Mouse (Mus musculus): Measurements from ENCODE around the gene Actrt2. TPM values are rescaled to one million over a fixed set of nuclear protein-coding genes. Genes with fewer than 3 reads are reported as not detected.

The Actrt2 gene
- polyA plus RNA-seq, 1 experiment from 2014 or later = not detected

DNA sequence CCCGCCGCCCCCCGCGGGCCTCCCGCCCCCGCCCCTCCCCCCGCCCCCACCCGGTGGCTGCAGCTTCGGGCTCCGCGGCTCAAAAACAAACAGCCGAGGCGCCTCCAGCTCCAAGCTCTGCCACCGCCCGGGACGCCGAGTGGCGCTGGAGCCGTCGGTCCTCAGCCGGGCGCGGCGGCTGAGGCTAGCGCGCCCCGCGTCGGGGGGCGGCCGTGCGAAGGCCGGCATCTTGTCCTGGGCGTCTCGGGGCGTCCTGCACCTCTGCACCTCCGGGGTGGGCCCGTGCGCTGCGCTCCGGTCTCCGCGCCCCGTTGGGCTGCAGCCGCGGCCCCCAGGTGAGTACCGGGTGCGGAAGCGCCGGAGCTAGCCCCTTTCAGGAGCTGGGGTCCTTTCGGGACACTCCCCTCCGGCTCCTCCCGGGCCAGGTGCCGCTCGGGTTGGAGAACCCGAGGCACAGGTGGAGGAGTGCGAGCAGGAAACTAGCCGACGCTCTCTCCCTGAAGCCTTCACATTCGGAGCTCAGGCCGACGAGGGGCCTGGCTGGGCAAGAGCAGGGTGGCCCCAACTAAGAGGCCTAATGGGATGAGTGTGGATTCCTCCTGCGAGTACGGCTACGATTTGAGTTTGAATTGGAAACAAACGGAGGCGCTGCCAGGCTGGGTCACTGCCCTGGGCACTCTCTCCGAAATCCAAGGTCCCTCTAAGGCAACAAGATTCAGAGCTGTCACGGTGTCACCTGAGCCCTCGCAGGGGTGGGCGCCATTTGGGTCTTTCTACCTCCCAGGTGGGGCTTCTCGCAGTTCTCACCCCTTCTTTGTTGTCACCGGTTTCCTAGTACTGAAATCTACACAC is 30.0 kb downstream of the Actrt2 start:
- no peak for ATAC-seq
- Histone ChIP-seq H3K36me3 (ENCODE audit: control insufficient read depth, insufficient read depth, low read length) (no peaks in the 10 kb centered on the region), H3K4me2 (ENCODE audit: low read length) (peak overlapping the region; percentile 83), H3K4me3 (ENCODE audit: low read depth, low read length) (peak overlapping the region; percentile 66), H3K9ac (ENCODE audit: low read length) (peak overlapping the region; percentile 94), H3K9me3 (replicated peaks; ENCODE audit: control insufficient read depth, low read length) (no peaks in the 10 kb centered on the region), H3K27me3 (replicated peaks; ENCODE audit: control insufficient read depth, insufficient read depth, low read length) (peaks cover 45% of the 10 kb centered on the region), H3K27ac (ENCODE audit: low read depth, low read length) (peak overlapping the region; percentile 95), H3K4me1 (ENCODE audit: control insufficient read depth, insufficient read depth, low read length) (peaks cover 31% of the 10 kb centered on the region)
- no peak for DNase-seq (ENCODE audit: low spot score)
- WGBS = 2% methylated on average over 44 of the region's 73 CpGs

DNA sequence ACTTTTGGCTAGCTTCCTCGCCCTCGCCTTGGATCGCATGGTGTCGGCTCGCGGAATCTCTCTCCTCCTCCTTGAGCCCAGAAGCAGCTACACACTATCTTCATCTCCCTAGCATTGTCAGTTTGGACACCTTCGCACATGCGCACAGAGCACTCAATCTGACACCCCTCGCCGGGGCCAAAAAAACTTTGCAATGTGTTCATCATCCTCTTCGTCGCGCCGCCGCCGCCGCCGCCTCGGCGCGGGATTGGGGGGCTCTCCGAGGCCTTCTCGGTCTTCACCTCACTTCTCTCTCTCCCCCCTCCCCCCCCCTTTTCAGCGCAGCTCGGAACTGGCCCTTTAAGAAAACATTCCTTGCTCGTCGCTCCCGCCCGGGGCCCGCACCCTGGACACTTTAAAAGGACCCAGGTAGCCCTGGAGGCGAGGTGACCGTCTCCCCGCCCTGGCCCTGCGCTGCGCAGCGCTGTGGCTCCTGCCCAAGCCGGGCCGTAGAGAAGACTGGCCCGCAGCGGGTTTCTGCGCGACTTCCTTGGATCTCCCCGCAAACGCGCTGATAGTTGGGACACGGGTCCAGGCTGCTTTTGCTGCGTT is 30.9 kb downstream of the Actrt2 start, which contains the start of gene Prdm16:
Gene Prdm16, minus strand, starts transcription at position 153 of the 591 bp plus-strand sequence.
- ATAC-seq = peak; percentile 51

DNA sequence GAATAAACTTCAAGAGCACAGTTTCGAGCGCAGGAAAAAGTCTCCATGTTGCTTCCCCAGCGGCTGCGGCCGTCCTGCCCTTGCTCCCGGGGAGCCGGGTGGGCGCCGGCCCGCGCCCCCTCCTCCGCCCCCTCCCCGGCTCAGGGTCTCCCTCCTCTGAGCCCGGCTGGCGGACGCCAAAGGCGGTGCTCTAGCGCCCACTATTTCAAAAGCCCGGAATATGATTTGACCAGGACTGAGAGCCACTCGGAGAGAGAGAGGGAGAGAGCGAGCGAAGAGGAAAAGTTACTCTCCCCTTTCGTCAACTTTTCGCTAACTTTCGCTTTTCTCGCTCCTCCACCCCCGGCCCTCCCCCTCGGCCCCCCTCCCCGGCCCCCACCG is 31.6 kb downstream of the Actrt2 start:
- Histone ChIP-seq H3K36me3 (ENCODE audit: control insufficient read depth, insufficient read depth, low read length) (no peaks in the 10 kb centered on the region), H3K9me3 (replicated peaks; ENCODE audit: control insufficient read depth, low read length) (no peaks in the 10 kb centered on the region), H3K27ac (ENCODE audit: low read depth, low read length) (peak overlapping the region; percentile 95), H3K9ac (ENCODE audit: low read length) (peak overlapping the region; percentile 94), H3K4me2 (ENCODE audit: low read length) (peak overlapping the region; percentile 83), H3K27me3 (replicated peaks; ENCODE audit: control insufficient read depth, insufficient read depth, low read length) (peaks cover 38% of the 10 kb centered on the region), H3K4me1 (ENCODE audit: control insufficient read depth, insufficient read depth, low read length) (peaks cover 29% of the 10 kb centered on the region), H3K4me3 (ENCODE audit: low read depth, low read length) (peak overlapping the region; percentile 66)
- WGBS = under 1% methylated on average over 18 of the region's 30 CpGs
- DNase-seq (ENCODE audit: low spot score) (peak; percentile 89), ATAC-seq (peak; percentile 50)

More for the DNA sequence above, 30.9 kb downstream of the Actrt2 start, which contains the start of gene Prdm16:
- no peaks in the 10 kb centered on the region for H3K9me3 ChIP-seq (replicated peaks; ENCODE audit: control insufficient read depth, low read length)
- H3K36me3 ChIP-seq (ENCODE audit: control insufficient read depth, insufficient read depth, low read length) = no peaks in the 10 kb centered on the region
- H3K4me3 ChIP-seq (ENCODE audit: low read depth, low read length) = peak within 1 kb of the TSS; percentile 66
- peak; percentile 91 for DNase-seq (ENCODE audit: low spot score)
- 0% methylated on average over 47 of the region's 47 CpGs for WGBS
- peak within 1 kb of the TSS; percentile 94 for H3K9ac ChIP-seq (ENCODE audit: low read length)
- H3K4me2 ChIP-seq (ENCODE audit: low read length) = peak within 1 kb of the TSS; percentile 83
- peaks cover 37% of the 10 kb centered on the region for H3K27me3 ChIP-seq (replicated peaks; ENCODE audit: control insufficient read depth, insufficient read depth, low read length)
- H3K27ac ChIP-seq (ENCODE audit: low read depth, low read length) = peak within 1 kb of the TSS; percentile 95
- H3K4me1 ChIP-seq (ENCODE audit: control insufficient read depth, insufficient read depth, low read length) = peaks cover 32% of the 10 kb centered on the region

DNA sequence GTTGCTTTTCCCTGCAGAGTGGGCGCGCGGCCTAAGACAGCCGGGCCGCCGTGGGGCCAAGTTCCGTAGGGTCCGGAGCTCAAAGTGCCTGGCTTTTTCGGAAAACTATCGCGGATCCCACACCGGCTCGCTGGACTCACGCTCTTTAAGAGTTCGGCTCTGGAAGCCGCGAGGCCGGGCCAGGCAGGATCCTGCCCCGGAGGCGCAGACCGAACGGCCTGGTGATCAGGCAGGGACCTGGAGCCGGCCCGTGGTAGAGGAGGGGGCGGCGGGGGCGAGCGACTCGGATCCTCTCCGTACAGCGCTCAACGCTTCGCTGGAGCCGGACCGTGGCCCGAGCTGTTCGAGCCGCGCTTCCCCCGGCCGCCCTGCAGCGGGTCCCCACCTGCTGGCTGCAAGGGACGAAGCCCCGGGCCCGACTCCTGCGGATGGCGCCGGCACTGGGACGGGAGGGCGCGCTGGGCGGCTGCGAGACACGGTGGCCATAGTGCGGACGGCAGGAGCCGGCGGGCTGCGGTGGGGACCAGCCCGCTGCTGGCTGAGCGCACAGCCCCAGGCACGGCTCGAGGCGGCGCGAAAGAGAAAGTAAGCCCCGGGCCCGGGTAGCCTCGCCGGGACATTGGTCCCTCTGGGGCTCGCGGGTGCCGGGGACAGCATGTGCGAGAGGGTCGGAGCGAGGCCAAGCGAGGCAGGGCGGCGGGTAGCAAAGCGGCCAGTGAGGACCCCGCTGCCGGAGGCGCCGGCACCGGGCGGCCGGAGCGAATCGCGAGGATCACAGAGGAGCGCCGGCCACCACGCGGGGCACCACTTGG is 32.2 kb downstream of the Actrt2 start:
- Histone ChIP-seq H3K27me3 (replicated peaks; ENCODE audit: control insufficient read depth, insufficient read depth, low read length) (peaks cover 32% of the 10 kb centered on the region), H3K4me1 (ENCODE audit: control insufficient read depth, insufficient read depth, low read length) (peaks cover 31% of the 10 kb centered on the region), H3K36me3 (ENCODE audit: control insufficient read depth, insufficient read depth, low read length) (no peaks in the 10 kb centered on the region), H3K4me2 (ENCODE audit: low read length) (peak overlapping the region; percentile 83), H3K9me3 (replicated peaks; ENCODE audit: control insufficient read depth, low read length) (no peaks in the 10 kb centered on the region), H3K9ac (ENCODE audit: low read length) (peak overlapping the region; percentile 94), H3K27ac (ENCODE audit: low read depth, low read length) (peak overlapping the region; percentile 95), H3K4me3 (ENCODE audit: low read depth, low read length) (peak overlapping the region; percentile 66)
- DNase-seq (ENCODE audit: low spot score) (peak; percentile 51), ATAC-seq (peak; percentile 21)
- under 1% methylated on average over 78 of the region's 94 CpGs for WGBS

DNA sequence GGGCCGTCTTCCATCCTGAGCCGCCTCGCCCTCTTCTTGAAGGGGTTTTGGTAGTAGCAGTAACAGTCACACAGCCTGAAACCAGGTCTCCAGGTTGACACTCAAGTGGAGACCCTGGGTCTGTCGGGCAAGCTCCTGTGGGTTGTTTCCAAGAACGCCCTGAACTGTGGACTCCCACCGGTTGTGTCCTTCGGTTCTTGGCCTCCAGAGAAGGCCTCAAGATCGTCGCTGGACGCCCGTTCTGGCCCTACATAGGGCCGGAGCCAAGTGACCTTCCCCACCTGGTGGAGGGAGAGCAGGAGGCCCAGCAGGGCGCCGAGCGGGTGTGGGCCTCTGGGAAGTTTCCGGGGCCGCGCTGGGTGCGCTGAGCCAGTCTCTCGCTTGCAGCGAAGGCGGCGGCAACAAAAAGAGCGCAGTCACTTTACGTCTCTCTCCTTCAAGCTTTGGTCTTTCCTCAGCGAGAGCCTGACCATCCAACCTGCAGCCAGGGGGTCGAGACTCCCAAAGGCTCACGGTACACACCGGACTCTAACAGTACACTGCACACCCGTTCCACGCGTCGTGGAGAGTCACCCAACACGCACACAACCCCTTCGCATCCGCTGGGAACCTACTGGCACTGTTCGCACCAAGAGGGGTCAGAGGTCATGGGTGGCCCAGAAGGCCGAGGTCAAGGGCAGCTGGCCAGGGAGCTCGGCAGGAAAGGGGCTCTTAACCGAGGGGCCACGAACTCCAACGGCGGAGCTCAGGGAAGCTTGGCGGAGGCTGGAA is 33.0 kb downstream of the Actrt2 start:
- peak overlapping the region; percentile 95; the same call in 1 of the 2 replicates for H3K27ac ChIP-seq (ENCODE audit: low read depth, low read length)
- no peak for DNase-seq (ENCODE audit: low spot score)

DNA sequence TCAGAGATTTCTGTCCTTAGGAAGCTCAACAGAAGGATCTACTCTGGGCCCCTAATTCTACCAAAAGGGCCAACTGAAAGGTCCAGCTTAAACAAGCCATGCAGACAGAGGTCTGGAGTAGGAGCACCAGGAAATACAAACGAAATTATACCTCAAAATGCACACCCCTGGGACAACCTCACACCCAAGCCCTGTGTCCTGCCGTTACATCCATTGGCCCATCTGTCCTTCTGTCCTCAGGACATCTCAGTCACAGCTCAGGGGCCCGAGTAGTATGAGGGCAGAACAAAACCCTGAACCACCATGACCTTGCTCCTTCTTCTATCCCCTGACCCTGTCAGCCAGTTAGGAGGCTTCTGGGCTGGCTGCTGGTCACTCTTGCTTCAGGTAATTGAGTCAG is 33.7 kb downstream of the Actrt2 start:
- peak overlapping the region; percentile 94 for H3K9ac ChIP-seq (ENCODE audit: low read length)
- no peaks in the 10 kb centered on the region for H3K36me3 ChIP-seq (ENCODE audit: control insufficient read depth, insufficient read depth, low read length)
- peaks cover 31% of the 10 kb centered on the region for H3K4me1 ChIP-seq (ENCODE audit: control insufficient read depth, insufficient read depth, low read length)
- WGBS = 17% methylated on average over 3 of the region's 3 CpGs
- H3K4me2 ChIP-seq (ENCODE audit: low read length) = peak overlapping the region; percentile 83
- H3K27me3 ChIP-seq (replicated peaks; ENCODE audit: control insufficient read depth, insufficient read depth, low read length) = peaks cover 17% of the 10 kb centered on the region; the same call in 1 of the 2 replicates
- ATAC-seq (no peak), DNase-seq (ENCODE audit: low spot score) (no peak)
- H3K4me3 ChIP-seq (ENCODE audit: low read depth, low read length) = peak overlapping the region; percentile 66
- H3K9me3 ChIP-seq (replicated peaks; ENCODE audit: control insufficient read depth, low read length) = no peaks in the 10 kb centered on the region
- peak overlapping the region; percentile 29; the same call in 1 of the 2 replicates for H3K27ac ChIP-seq (ENCODE audit: low read depth, low read length)

More for the DNA sequence above, 33.0 kb downstream of the Actrt2 start:
- Histone ChIP-seq H3K4me1 (ENCODE audit: control insufficient read depth, insufficient read depth, low read length) (peaks cover 33% of the 10 kb centered on the region), H3K9ac (ENCODE audit: low read length) (peak overlapping the region; percentile 94), H3K36me3 (ENCODE audit: control insufficient read depth, insufficient read depth, low read length) (no peaks in the 10 kb centered on the region), H3K4me2 (ENCODE audit: low read length) (peak overlapping the region; percentile 83), H3K9me3 (replicated peaks; ENCODE audit: control insufficient read depth, low read length) (no peaks in the 10 kb centered on the region), H3K4me3 (ENCODE audit: low read depth, low read length) (peak overlapping the region; percentile 66), H3K27me3 (replicated peaks; ENCODE audit: control insufficient read depth, insufficient read depth, low read length) (peaks cover 24% of the 10 kb centered on the region; the same call in 1 of the 2 replicates)
- WGBS = 4% methylated on average over 44 of the region's 44 CpGs
- ATAC-seq = no peak

DNA sequence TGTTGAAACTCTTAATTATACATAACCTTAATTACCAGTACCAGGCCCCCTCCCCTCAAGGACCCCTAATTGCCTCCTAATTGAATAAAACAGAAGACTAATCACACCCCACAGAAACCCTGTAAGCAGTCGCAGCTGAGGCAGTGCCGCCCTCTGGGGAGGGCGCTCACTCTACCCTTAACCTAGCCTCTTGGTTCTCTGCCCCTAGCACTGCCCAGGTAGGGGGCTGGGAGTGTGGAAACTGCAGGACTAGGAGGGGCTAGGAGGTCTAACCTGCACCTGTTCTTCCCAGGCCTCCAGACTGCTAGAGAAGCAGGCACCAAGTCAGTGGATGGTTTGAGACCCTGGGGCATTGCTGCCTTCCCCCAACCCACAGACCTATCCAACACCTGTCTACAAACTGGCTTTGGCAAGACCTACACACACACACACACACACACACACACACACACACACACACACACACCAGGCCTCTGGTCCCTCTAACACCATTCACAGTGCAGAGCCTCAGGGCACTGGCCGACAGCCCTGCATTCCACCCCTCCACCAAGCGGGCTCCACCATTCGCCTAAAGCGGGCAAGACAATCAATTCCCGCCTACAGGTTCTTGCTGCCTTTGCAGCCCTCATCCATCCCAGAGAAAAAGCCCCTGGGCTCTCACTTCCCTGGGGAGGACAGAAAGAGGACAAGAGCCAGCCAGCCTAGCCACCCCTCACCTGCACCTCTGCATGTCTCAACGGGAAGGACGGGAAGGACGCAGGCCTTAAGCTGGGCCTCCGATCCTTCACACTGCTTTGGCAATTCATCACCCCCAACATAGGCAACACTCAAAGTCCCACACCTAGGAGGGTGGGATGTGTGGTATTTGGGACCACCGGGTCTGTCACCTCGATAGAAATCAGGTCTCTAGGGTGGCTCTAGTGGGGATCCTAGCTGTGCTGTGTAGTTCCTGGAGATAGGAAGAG is 34.6 kb downstream of the Actrt2 start:
- Histone ChIP-seq H3K9me3 (replicated peaks; ENCODE audit: control insufficient read depth, low read length) (no peaks in the 10 kb centered on the region), H3K27me3 (replicated peaks; ENCODE audit: control insufficient read depth, insufficient read depth, low read length) (peaks cover 12% of the 10 kb centered on the region; the same call in 1 of the 2 replicates), H3K4me1 (ENCODE audit: control insufficient read depth, insufficient read depth, low read length) (peaks cover 33% of the 10 kb centered on the region), H3K4me2 (ENCODE audit: low read length) (peak overlapping the region; percentile 83), H3K36me3 (ENCODE audit: control insufficient read depth, insufficient read depth, low read length) (no peaks in the 10 kb centered on the region), H3K4me3 (ENCODE audit: low read depth, low read length) (peak overlapping the region; percentile 66), H3K27ac (ENCODE audit: low read depth, low read length) (peak overlapping the region; percentile 29; the same call in 1 of the 2 replicates), H3K9ac (ENCODE audit: low read length) (peak overlapping the region; percentile 94)
- WGBS = 17% methylated on average over 14 of the region's 14 CpGs
- ATAC-seq = no peak
- no peak for DNase-seq (ENCODE audit: low spot score)
